Mouse (Mus musculus) stomach, postnatal 0 days (tissue): Measurements from ENCODE around the gene Nuak2.

Experiments used
- CTCF ChIP-seq: IDR thresholded peaks from 2 replicates; pipeline ENCODE4 v1.5.1; 2016; ENCODE audit warnings: antibody characterized with exemption, low read depth, mild to moderate bottlenecking, moderate library complexity
- EP300 ChIP-seq: optimal IDR thresholded peaks from 2 replicates; pipeline ENCODE3; 2016; ENCODE audit warnings: antibody characterized with exemption

DNA sequence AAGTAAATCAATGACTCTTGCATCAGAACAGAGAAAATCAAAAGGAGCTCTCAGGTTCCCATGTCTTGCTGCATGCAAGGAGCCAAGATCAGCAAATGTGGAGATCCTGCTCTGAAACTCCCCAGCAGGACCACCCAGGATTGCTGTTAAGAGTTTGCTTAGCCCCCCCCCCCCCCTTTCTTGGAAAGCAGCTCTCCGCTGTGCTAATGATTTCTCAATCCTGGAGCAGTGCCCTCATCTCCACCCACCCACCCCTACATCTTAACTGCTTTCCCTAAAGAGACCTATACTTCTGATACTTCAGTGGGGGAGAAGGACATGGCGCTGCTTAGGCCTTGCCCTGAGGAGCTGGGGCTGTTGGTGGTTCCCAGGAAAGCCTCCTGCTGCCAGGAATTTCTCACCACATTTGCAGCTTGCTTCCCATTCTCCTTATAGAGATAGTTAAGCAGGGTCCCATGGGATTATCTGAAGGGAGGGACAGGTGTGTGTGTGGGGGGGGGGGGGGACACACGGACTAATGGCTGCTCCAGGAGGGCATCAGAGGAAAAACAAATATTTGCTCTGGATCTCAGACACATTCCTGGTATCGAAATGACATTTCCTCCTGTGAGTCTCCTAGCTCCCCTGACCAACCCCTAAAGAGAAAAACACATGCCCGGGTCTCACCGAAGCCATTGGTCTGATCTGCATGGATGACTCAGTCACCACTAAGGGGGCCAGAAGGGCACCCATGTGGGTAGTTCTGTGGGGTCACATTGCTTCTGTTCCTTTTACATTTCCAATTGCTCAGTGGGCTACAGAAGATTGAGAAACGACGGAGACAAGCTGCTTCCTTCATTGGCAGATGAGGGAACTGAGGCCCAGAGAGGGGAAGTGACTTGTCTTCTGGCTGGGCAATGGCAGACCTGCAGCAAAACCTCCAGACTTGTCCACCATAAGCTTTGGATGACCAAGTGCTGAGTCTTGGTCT lies 2.3 kb downstream of the Nuak2 start:
- TF ChIP-seq CTCF = no peak
- TF ChIP-seq EP300 = no peak
